Mouse (Mus musculus) CH12.LX (cell line): ENCODE measurements at regions not wholly inside any gene's neighbourhood (a gene's known extent, or its start where the extent isn't known, plus 50 kb on each side); places are given as distances from the start of the nearest gene placed in this dataset.

ENCODE experiments used
- DNase-seq: peaks from one replicate; pipeline ENCODE4 v3.0.0-alpha.2; 2013; ENCODE audit errors: extremely low read depth
- H3K27ac ChIP-seq: 2 replicates; pipeline ENCODE4 v1.5.1; 2012; ENCODE audit warnings: low read depth, mild to moderate bottlenecking, control low read depth, moderate library complexity; ENCODE audit not compliant: insufficient read depth
- H3K27me3 ChIP-seq: replicated peaks from 2 replicates; pipeline ENCODE3; 2012; ENCODE audit warnings: inconsistent platforms
- H3K36me3 ChIP-seq, 2 experiments: replicated peaks in 1 of 2; 2 replicates each; pipeline versions ENCODE3 to v1.6.1; 2012; ENCODE audit warnings: inconsistent platforms in 1 of 2, low read length in 1 of 2, mild to moderate bottlenecking in 1 of 2, mixed read lengths in 1 of 2, moderate library complexity in 1 of 2; ENCODE audit not compliant: control insufficient read depth in 1 of 2, insufficient read depth in 1 of 2
- H3K4me1 ChIP-seq, 2 experiments: 2 replicates each; pipeline ENCODE4 v1.6.1; 2012; ENCODE audit warnings: inconsistent platforms in 1 of 2, moderate library complexity in 1 of 2; ENCODE audit not compliant: insufficient read depth in 2 of 2, control insufficient read depth in 1 of 2
- H3K4me2 ChIP-seq: 2 replicates; pipeline ENCODE4 v1.6.1; 2012; ENCODE audit warnings: low read depth, mild to moderate bottlenecking, control low read depth; ENCODE audit not compliant: poor library complexity, insufficient read depth, severe bottlenecking
- H3K4me3 ChIP-seq, 3 experiments: fragments of 150-350 bp in 1 of 3; sonication (generic) in 1 of 3; replicated peaks in 1 of 3; 2 replicates each; pipeline versions ENCODE3 to v1.5.1; 2011 to 2012; ENCODE audit warnings: low read depth in 2 of 3, low read length in 2 of 3, mild to moderate bottlenecking in 2 of 3, moderate library complexity in 2 of 3, control low read depth in 1 of 3, improper control_type of control experiment in 1 of 3, inconsistent platforms in 1 of 3, mixed read lengths in 1 of 3; ENCODE audit not compliant: poor library complexity in 1 of 3
- H3K79me2 ChIP-seq: replicated peaks from 2 replicates; pipeline ENCODE4 v1.6.1; 2012; ENCODE audit warnings: mild to moderate bottlenecking, moderate library complexity; ENCODE audit not compliant: control insufficient read depth, poor library complexity, insufficient read depth, severe bottlenecking; ENCODE audit errors: extremely low read depth
- H3K9ac ChIP-seq: 2 replicates; pipeline ENCODE4 v1.6.1; 2012; ENCODE audit warnings: low read depth, mild to moderate bottlenecking, control low read depth, moderate library complexity; ENCODE audit not compliant: insufficient read depth
- H3K9me3 ChIP-seq: replicated peaks from 2 replicates; pipeline ENCODE3; 2012; ENCODE audit warnings: low read length, inconsistent platforms, mixed read lengths
- CHD1 ChIP-seq: IDR thresholded peaks from 2 replicates; pipeline ENCODE4 v1.6.1; 2012; ENCODE audit warnings: low read depth, low read length, improper control_type of control experiment, inconsistent platforms
- CHD2 ChIP-seq: IDR thresholded peaks from 2 replicates; pipeline ENCODE4 v1.6.1; 2011; ENCODE audit warnings: low read length, improper control_type of control experiment
- CTCF ChIP-seq, 2 experiments: IDR thresholded peaks in 1 of 2; conservative IDR thresholded peaks in 1 of 2; 2 replicates each; pipeline ENCODE4 v1.5.1; 2011 to 2012; ENCODE audit warnings: low read depth in 2 of 2, low read length in 2 of 2, improper control_type of control experiment in 1 of 2, inconsistent platforms in 1 of 2, mild to moderate bottlenecking in 1 of 2, moderate library complexity in 1 of 2
- ELF1 ChIP-seq: IDR thresholded peaks from 2 replicates; pipeline ENCODE4 v1.6.1; 2014; ENCODE audit warnings: low read depth, mild to moderate bottlenecking, inconsistent platforms, low read length, improper control_type of control experiment
- EP300 ChIP-seq: IDR thresholded peaks from 2 replicates; pipeline ENCODE4 v1.6.1; 2011; ENCODE audit warnings: low read length, improper control_type of control experiment
- ETS1 ChIP-seq: conservative IDR thresholded peaks from 2 replicates; pipeline ENCODE4 v1.6.1; 2012; ENCODE audit warnings: low read depth, mild to moderate bottlenecking, inconsistent platforms, low read length, improper control_type of control experiment, moderate library complexity
- JUND ChIP-seq: conservative IDR thresholded peaks from 2 replicates; pipeline ENCODE4 v1.6.1; 2011; ENCODE audit warnings: low read depth, low read length, improper control_type of control experiment
- KAT2A ChIP-seq: IDR thresholded peaks from 2 replicates; pipeline ENCODE4 v1.6.1; 2012; ENCODE audit warnings: low read length, improper control_type of control experiment, inconsistent platforms; ENCODE audit not compliant: insufficient replicate concordance
- MAFK ChIP-seq: IDR thresholded peaks from 2 replicates; pipeline ENCODE4 v1.6.1; 2011; ENCODE audit warnings: low read length, improper control_type of control experiment; ENCODE audit not compliant: insufficient replicate concordance
- MXI1 ChIP-seq: IDR thresholded peaks from 2 replicates; pipeline ENCODE4 v1.6.1; 2011; ENCODE audit warnings: mild to moderate bottlenecking, low read depth, low read length, improper control_type of control experiment
- MYC ChIP-seq: IDR thresholded peaks from 2 replicates; pipeline ENCODE4 v1.6.1; 2011; ENCODE audit warnings: low read depth, mild to moderate bottlenecking, improper control_type of control experiment, low read length
- POLR2A ChIP-seq: IDR thresholded peaks from 2 replicates; pipeline ENCODE4 v1.6.1; 2011; ENCODE audit warnings: low read depth, mild to moderate bottlenecking, improper control_type of control experiment, low read length
- POLR2AphosphoS2 ChIP-seq: IDR thresholded peaks from 2 replicates; pipeline ENCODE4 v1.6.1; 2011; ENCODE audit warnings: low read depth, low read length, improper control_type of control experiment
- RCOR1 ChIP-seq: conservative IDR thresholded peaks from 2 replicates; pipeline ENCODE4 v1.6.1; 2012; ENCODE audit warnings: low read depth, mild to moderate bottlenecking, inconsistent platforms, low read length, improper control_type of control experiment
- TBP ChIP-seq: conservative IDR thresholded peaks from 2 replicates; pipeline ENCODE4 v1.6.1; 2011; ENCODE audit warnings: low read depth, low read length, improper control_type of control experiment
- UBTF ChIP-seq: IDR thresholded peaks from 2 replicates; pipeline ENCODE4 v1.6.1; 2012; ENCODE audit warnings: low read depth, mild to moderate bottlenecking, inconsistent platforms, low read length, improper control_type of control experiment, moderate library complexity
- USF2 ChIP-seq: conservative IDR thresholded peaks from 2 replicates; pipeline ENCODE4 v1.6.1; 2011; ENCODE audit warnings: low read depth, low read length, improper control_type of control experiment
- ZKSCAN1 ChIP-seq: IDR thresholded peaks from 2 replicates; pipeline ENCODE4 v1.6.1; 2012; ENCODE audit warnings: low read depth, inconsistent platforms, low read length, improper control_type of control experiment, borderline replicate concordance
- ZMIZ1 ChIP-seq: IDR thresholded peaks from 2 replicates; pipeline ENCODE4 v1.6.1; 2012; ENCODE audit warnings: low read depth, mild to moderate bottlenecking, inconsistent platforms, low read length, improper control_type of control experiment
- dilution Hi-C: fragments of 300-500 bp; cut with MboI; formaldehyde crosslinking; loops from 2 replicates; pipeline ENCODE4 v1.14.3; 2020; ENCODE audit warnings: low sequenced_read_pairs; ENCODE audit not compliant: extremely low pct_unique_long_range_greater_than_20kb, extremely low pct_ligation_motif_present
- in situ Hi-C: fragments of 300-500 bp; cut with MboI; formaldehyde crosslinking; loops from 3 replicates; pipeline ENCODE4 v1.14.3; 2019; ENCODE audit warnings: low sequenced_read_pairs, low pct_ligation_motif_present, low pct_unique_long_range_greater_than_20kb, mixed read lengths

- Histone ChIP-seq H3K4me1 (peaks cover 0 to 4% of the 10 kb centered on the region in 2 experiments; a peak in 1 of 4 replicates), H3K4me3 (no peak overlapping the region), H3K79me2 (no peaks in the 10 kb centered on the region), H3K4me2 (no peak overlapping the region), H3K9ac (no peak overlapping the region), H3K27me3 (no peaks in the 10 kb centered on the region), H3K9me3 (no peaks in the 10 kb centered on the region), H3K27ac (no peak overlapping the region), H3K36me3 (no peaks in the 10 kb centered on the region)
- dilution Hi-C loops (no loop called here), in situ Hi-C loops (no loop called here)
- DNase-seq: no peak
- no peak for TF ChIP-seq CHD2
- TF ChIP-seq POLR2A: no peak
- TF ChIP-seq USF2: no peak
- no peak for TF ChIP-seq UBTF
- TF ChIP-seq ZKSCAN1: no peak
- no peak for TF ChIP-seq RCOR1
- TF ChIP-seq JUND: no peak
- TF ChIP-seq EP300: no peak
- no peak for TF ChIP-seq KAT2A
- no peak for TF ChIP-seq ZMIZ1
- no peak for TF ChIP-seq CHD1
- TF ChIP-seq MXI1: no peak
These were observed 354.3 kb upstream of the Runx1 start for GRCm38 (mm10) chr16:93180213-93180612.

DNA sequence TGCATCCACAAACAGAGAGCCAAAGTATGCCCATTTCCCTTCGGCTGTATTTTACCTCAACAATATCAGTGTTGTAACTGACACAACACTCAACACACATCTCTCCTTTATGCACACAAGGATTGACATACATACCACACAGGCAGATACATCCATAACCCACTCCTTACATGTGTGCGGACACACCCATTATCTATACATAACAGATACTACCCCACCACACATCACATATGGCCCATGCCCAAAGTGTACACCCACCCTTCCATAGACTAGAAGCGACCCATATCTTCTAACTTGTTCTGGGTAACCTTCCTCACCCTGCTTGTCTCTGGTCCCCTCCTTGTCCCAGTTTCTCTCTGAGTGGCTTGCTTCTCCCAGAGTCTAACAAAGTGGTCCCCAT is 340.7 kb upstream of the Runx1 start:
- in situ Hi-C loops (no loop called here), dilution Hi-C loops (no loop called here)
- H3K36me3 ChIP-seq: no peaks in the 10 kb centered on the region
- H3K27me3 ChIP-seq: no peaks in the 10 kb centered on the region
- H3K4me3 ChIP-seq: no peak overlapping the region
- no peaks in the 10 kb centered on the region for H3K4me1 ChIP-seq
- H3K4me2 ChIP-seq: no peak overlapping the region
- no peak overlapping the region for H3K9ac ChIP-seq
- no peak for DNase-seq
- H3K79me2 ChIP-seq: no peaks in the 10 kb centered on the region
- no peak overlapping the region for H3K27ac ChIP-seq
- H3K9me3 ChIP-seq: no peaks in the 10 kb centered on the region
- TF ChIP-seq ETS1 (no peak), EP300 (no peak), TBP (no peak), CTCF (conservative IDR thresholded peaks at IDR 0.05 in 1 of 2, IDR thresholded peaks at IDR 0.05 in 1 of 2; ENCODE audit: low read depth in 2 of 2, low read length in 2 of 2) (no peak), MYC (no peak), POLR2AphosphoS2 (no peak), POLR2A (no peak), MAFK (no peak), ELF1 (no peak)
